Mouse (Mus musculus): Measurements from ENCODE around the gene Dkk3. TPM values are rescaled to one million over a fixed set of nuclear protein-coding genes. Genes with fewer than 3 reads are reported as not detected.

Dkk3 gene
- polyA plus RNA-seq, 1 experiment from 2014 or later = 45.5 TPM

DNA sequence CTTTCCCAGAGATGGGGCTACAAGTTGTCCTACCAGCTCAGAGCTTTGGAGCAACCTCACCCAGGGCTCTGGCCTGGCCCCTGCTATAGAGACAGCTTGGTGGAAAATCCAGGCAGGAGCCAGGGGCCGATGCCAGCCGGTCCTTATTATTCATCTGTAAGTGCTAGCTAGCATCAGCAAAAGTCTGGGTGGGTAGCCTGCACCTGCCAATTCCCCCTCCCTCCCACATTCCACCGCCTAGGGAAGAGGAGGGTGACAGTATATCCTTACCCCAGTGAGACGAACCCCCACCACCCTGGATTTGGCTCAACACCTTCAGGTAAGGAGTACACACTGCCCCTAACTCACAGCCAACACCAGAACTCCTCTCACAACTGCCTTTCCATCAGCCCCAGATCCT is 30.9 kb downstream of the Dkk3 start:
- 74% methylated on average over 4 of the region's 4 CpGs for WGBS
- H3K27ac ChIP-seq (ENCODE audit: low read length) = no peak overlapping the region

DNA sequence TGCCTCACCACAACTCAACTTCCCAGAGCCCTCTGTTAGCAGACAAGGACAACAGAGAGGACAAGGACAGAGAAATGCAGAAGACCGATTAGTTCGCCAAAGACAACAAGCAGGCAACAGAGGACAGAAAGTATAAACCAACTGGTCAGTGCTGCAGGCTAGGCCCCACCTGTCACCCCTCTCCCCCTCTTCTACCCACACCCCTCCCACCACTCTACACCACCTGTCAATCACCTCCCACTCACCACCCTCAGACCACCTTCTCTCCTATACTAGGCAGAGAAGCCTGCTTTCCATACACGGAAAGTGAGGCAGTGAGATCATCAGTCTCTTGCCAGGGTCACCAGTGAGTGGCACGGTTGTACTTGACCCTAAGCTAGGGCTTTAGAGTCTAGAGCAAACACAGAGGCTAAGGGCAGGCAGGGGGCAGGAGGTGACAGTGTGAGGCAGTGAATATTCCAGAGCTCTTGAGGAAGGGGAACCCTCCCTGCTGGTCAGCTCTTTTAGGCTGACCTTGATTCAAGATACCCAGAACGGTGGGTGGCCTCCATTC is 31.7 kb downstream of the Dkk3 start:
- H3K27me3 ChIP-seq (ENCODE audit: control insufficient read depth, insufficient read depth, low read depth, low read length) = no peaks in the 10 kb centered on the region
- H3K4me2 ChIP-seq (ENCODE audit: low read depth, low read length) = no peak overlapping the region
- no peak for ATAC-seq (ENCODE audit: low read depth)
- no peak overlapping the region for H3K4me3 ChIP-seq (ENCODE audit: low read length)
- H3K27ac ChIP-seq (ENCODE audit: low read length) = no peak overlapping the region
- H3K4me1 ChIP-seq (replicated peaks; ENCODE audit: control insufficient read depth, insufficient read depth, low read length) = no peaks in the 10 kb centered on the region
- 42% methylated on average over 5 of the region's 5 CpGs for WGBS
- no peak overlapping the region for H3K9ac ChIP-seq (ENCODE audit: low read length)
- H3K9me3 ChIP-seq (ENCODE audit: control insufficient read depth, low read length) = no peaks in the 10 kb centered on the region
- H3K36me3 ChIP-seq (ENCODE audit: control insufficient read depth, insufficient read depth, low read length) = no peaks in the 10 kb centered on the region

More for the DNA sequence above, 30.9 kb downstream of the Dkk3 start:
- H3K27me3 ChIP-seq (ENCODE audit: control insufficient read depth, insufficient read depth, low read depth, low read length) = no peaks in the 10 kb centered on the region
- H3K36me3 ChIP-seq (ENCODE audit: control insufficient read depth, insufficient read depth, low read length) = no peaks in the 10 kb centered on the region
- H3K9ac ChIP-seq (ENCODE audit: low read length) = no peak overlapping the region
- H3K4me1 ChIP-seq (replicated peaks; ENCODE audit: control insufficient read depth, insufficient read depth, low read length) = no peaks in the 10 kb centered on the region
- no peak for ATAC-seq (ENCODE audit: low read depth)
- H3K4me2 ChIP-seq (ENCODE audit: low read depth, low read length) = no peak overlapping the region
- no peak overlapping the region for H3K4me3 ChIP-seq (ENCODE audit: low read length)
- H3K9me3 ChIP-seq (ENCODE audit: control insufficient read depth, low read length) = no peaks in the 10 kb centered on the region

DNA sequence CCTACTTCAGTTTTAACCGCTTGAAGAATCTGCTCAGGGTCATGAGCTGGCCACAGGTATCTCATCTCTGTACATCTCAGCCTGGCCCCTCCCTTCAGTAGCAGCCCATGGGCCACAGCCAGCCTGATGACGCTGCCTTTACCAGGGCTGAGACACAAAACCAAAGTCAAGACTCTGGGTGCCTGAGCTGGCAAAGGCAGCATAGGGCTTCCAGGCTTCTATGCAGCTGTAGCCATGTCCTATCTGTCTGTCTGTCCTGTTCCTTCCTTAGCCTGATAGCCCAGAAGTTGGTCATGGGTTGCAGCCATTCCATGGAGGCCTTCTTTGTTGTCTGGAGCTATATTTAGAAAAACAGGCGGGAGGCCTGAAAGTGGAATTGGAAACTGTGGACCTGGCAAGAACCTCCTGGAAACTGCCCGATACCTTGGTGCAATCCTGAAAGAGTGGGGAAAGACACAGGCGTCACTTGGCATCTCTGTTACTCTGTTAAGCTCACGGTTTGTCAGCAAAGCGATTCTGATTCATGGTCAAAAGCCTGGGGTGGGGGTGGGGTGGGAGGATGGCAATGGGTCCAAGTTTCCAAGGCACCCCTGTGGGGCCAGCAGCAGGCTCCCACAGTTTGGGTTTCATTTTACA is 33.1 kb downstream of the Dkk3 start:
- no peak overlapping the region for H3K27ac ChIP-seq (ENCODE audit: low read length)
- H3K4me3 ChIP-seq (ENCODE audit: low read length) = no peak overlapping the region
- 79% methylated on average over 7 of the region's 7 CpGs for WGBS
- H3K27me3 ChIP-seq (ENCODE audit: control insufficient read depth, insufficient read depth, low read depth, low read length) = no peaks in the 10 kb centered on the region
- H3K9me3 ChIP-seq (ENCODE audit: control insufficient read depth, low read length) = no peaks in the 10 kb centered on the region
- H3K4me2 ChIP-seq (ENCODE audit: low read depth, low read length) = no peak overlapping the region
- H3K4me1 ChIP-seq (replicated peaks; ENCODE audit: control insufficient read depth, insufficient read depth, low read length) = peaks cover 4% of the 10 kb centered on the region; the same call in 1 of the 2 replicates
- H3K36me3 ChIP-seq (ENCODE audit: control insufficient read depth, insufficient read depth, low read length) = no peaks in the 10 kb centered on the region
- H3K9ac ChIP-seq (ENCODE audit: low read length) = no peak overlapping the region
- ATAC-seq (ENCODE audit: low read depth) = no peak

DNA sequence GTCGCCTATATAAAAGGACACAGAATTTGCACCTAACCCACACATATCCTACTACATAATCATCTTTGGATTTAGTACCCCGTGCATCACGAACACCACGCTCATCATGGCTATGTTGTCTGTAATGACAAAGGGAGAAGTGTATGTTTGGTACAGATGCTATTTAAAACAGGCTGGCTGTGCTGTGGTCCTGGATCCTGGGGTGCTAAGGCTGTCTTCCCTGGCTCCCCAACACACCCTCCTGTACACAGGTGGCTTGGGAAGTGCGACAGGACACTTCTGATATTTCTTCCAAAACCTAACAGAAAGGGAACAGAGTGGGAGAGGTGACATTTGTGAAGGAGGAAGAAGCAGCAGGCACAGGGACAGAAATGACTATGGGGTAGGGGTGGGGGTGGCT is 35.2 kb downstream of the Dkk3 start:
- no peak for ATAC-seq (ENCODE audit: low read depth)

DNA sequence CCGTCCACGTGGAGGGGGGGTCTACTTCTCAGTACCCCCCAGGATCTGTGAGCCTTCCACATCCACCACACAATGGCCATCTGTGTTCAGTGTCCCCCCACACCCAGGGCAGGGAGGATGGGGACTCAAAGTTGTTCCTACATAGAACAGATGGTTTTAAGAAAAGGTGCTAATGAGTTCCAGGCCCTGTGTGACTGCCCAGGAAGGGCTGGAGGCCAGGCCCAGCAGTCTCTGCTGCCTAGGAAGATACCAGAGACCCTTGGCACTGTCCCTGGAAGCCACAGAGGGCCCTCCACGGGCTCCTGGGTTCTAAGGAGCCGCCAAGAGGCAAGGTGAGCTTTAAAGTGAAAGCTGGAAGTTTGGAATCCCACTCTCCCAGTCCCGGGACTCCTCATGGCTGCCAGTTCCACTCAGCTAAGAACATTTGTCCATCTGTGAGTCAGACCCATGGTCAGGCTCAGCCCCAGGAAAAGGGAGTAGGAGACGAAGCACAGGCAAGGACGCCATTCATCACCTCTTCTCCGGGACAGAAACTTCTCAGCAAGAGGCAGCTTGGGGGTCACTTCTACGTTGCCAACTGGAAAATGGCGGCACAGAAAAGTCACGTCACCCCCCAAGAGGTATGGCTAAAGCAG is 36.9 kb downstream of the Dkk3 start:
- H3K9ac ChIP-seq (ENCODE audit: low read length) = no peak overlapping the region
- H3K9me3 ChIP-seq (ENCODE audit: control insufficient read depth, low read length) = no peaks in the 10 kb centered on the region
- WGBS = 75% methylated on average over 11 of the region's 11 CpGs
- no peaks in the 10 kb centered on the region for H3K27me3 ChIP-seq (ENCODE audit: control insufficient read depth, insufficient read depth, low read depth, low read length)
- H3K36me3 ChIP-seq (ENCODE audit: control insufficient read depth, insufficient read depth, low read length) = no peaks in the 10 kb centered on the region
- no peak for ATAC-seq (ENCODE audit: low read depth)
- H3K4me3 ChIP-seq (ENCODE audit: low read length) = no peak overlapping the region
- no peak overlapping the region for H3K4me2 ChIP-seq (ENCODE audit: low read depth, low read length)
- peaks cover 4% of the 10 kb centered on the region; the same call in 1 of the 2 replicates for H3K4me1 ChIP-seq (replicated peaks; ENCODE audit: control insufficient read depth, insufficient read depth, low read length)
- H3K27ac ChIP-seq (ENCODE audit: low read length) = no peak overlapping the region

More for the DNA sequence above, 35.2 kb downstream of the Dkk3 start:
- H3K27me3 ChIP-seq (ENCODE audit: control insufficient read depth, insufficient read depth, low read depth, low read length) = no peaks in the 10 kb centered on the region
- no peak overlapping the region for H3K4me2 ChIP-seq (ENCODE audit: low read depth, low read length)
- peaks cover 4% of the 10 kb centered on the region; the same call in 1 of the 2 replicates for H3K4me1 ChIP-seq (replicated peaks; ENCODE audit: control insufficient read depth, insufficient read depth, low read length)
- H3K36me3 ChIP-seq (ENCODE audit: control insufficient read depth, insufficient read depth, low read length) = no peaks in the 10 kb centered on the region
- no peaks in the 10 kb centered on the region for H3K9me3 ChIP-seq (ENCODE audit: control insufficient read depth, low read length)
- no peak overlapping the region for H3K27ac ChIP-seq (ENCODE audit: low read length)
- no peak overlapping the region for H3K4me3 ChIP-seq (ENCODE audit: low read length)
- 82% methylated on average over 5 of the region's 5 CpGs for WGBS
- no peak overlapping the region for H3K9ac ChIP-seq (ENCODE audit: low read length)

DNA sequence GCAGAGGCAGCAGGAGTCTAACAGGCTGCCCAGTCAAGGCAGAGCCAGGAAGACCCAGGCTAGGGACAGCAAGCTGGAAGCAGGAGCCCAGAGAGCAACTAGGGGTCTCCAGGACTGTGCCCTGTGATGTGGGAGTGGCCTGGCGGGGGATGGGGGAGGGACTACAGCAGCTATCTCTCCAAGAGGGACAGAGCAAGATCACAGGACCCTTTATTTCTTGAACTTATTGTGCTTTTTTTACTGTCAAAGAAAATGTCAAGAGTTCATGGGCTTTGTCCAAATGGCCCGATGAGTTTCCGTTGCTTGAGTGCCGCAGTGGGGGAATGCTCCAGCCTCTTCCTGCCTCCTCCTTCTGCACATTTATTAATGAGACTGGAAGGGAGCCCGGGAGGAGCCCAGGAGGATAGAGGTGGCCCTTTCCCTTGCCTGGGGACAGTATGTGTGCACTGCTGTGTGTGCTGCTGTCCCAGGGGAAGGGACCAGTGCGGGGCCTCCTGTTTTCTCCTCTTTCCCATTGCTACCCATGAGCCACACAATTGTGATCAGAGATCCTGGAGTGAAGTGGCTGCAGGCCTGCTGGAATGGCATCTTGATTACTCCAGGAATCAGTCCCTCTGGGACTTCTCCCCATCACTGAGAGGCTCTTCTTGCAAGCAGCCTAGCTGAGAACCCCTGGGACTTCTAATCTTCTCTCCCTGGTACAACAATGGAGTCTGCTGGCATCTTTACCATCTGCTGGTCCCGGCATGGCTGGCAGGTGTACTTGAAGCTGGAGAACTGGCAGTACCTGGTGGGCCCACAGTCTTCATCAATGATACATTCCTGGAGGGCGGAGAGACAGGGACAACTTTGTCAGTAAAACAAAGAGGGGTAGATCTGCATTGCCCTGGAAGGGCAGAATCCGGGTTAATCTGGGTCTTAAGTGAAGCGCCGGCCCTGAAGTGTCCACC is 37.7 kb downstream of the Dkk3 start:
- Histone ChIP-seq H3K9me3 (ENCODE audit: control insufficient read depth, low read length) (no peaks in the 10 kb centered on the region), H3K27me3 (ENCODE audit: control insufficient read depth, insufficient read depth, low read depth, low read length) (no peaks in the 10 kb centered on the region), H3K4me1 (replicated peaks; ENCODE audit: control insufficient read depth, insufficient read depth, low read length) (peaks cover 4% of the 10 kb centered on the region; the same call in 1 of the 2 replicates), H3K27ac (ENCODE audit: low read length) (no peak overlapping the region), H3K4me3 (ENCODE audit: low read length) (no peak overlapping the region), H3K36me3 (ENCODE audit: control insufficient read depth, insufficient read depth, low read length) (no peaks in the 10 kb centered on the region), H3K9ac (ENCODE audit: low read length) (no peak overlapping the region), H3K4me2 (ENCODE audit: low read depth, low read length) (no peak overlapping the region)
- ATAC-seq (ENCODE audit: low read depth) = peak; percentile 54; the same call in 1 of the 2 replicates
- WGBS = 63% methylated on average over 11 of the region's 11 CpGs

DNA sequence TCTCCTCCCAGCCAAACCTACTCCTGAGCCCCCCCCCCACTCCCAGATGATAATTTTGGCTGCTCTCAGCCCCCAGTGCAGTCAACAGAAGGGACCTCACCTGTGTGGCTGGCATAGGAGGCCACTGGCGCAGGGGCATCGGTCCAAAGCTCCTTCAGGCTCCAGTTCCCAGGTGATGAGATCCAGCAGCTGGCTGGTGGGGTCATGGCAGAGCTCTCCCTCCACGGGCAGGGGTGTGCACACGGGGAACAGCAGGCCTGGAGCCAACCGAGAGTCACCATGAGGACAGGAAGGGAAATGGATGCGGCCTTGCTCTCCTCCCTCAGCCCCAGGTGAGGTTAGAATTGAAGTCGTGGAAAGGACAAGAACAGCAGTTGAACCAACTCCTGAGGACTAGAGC is 39.6 kb downstream of the Dkk3 start:
- Histone ChIP-seq H3K27me3 (ENCODE audit: control insufficient read depth, insufficient read depth, low read depth, low read length) (no peaks in the 10 kb centered on the region), H3K4me3 (ENCODE audit: low read length) (no peak overlapping the region), H3K9me3 (ENCODE audit: control insufficient read depth, low read length) (no peaks in the 10 kb centered on the region), H3K36me3 (ENCODE audit: control insufficient read depth, insufficient read depth, low read length) (no peaks in the 10 kb centered on the region), H3K4me1 (replicated peaks; ENCODE audit: control insufficient read depth, insufficient read depth, low read length) (peaks cover 4% of the 10 kb centered on the region; the same call in 1 of the 2 replicates), H3K9ac (ENCODE audit: low read length) (no peak overlapping the region), H3K27ac (ENCODE audit: low read length) (no peak overlapping the region), H3K4me2 (ENCODE audit: low read depth, low read length) (no peak overlapping the region)
- WGBS = 76% methylated on average over 7 of the region's 7 CpGs
- no peak for ATAC-seq (ENCODE audit: low read depth)

DNA sequence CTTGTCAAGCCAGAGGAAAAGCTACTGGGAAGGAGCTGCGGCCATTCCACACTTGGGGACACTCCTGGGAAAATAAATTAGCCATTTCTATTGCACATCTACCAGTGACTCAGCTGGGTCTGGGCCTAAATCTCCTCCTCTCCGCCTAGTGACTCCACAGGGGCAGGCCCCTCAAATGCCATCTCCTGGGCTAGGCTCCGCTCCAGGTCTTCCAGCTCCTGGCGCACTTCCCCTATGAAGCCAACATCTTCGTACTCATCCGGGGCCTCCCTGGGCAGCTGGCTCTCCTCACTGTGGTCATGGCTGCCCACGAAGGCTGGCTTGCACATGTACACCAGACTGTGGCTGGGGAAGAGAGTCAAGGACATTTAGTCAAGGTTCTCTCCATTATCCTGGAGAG is 40.8 kb downstream of the Dkk3 start:
- WGBS = 82% methylated on average over 7 of the region's 7 CpGs
- no peaks in the 10 kb centered on the region for H3K36me3 ChIP-seq (ENCODE audit: control insufficient read depth, insufficient read depth, low read length)
- no peak overlapping the region for H3K27ac ChIP-seq (ENCODE audit: low read length)

DNA sequence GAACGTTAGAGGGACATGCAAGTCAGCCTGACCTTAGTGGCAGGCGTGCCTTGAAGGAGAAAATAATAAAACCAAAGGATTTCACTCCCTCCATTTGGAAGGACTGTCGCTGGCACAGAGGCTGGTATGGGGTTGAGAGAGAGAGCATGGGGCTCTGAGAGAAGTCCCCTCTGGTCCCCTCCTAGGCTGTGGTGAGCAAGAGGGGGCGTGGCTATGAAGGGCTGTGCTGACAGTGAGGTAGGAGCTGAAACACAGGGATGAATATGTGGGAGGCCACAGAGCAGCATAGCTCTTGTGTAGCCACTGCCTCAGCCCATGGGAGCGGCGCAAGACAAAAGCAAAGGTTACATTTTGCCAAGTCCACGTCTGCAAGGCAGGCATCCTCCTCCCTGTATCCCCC is 41.4 kb downstream of the Dkk3 start:
- H3K4me2 ChIP-seq (ENCODE audit: low read depth, low read length) = no peak overlapping the region
- H3K27me3 ChIP-seq (ENCODE audit: control insufficient read depth, insufficient read depth, low read depth, low read length) = no peaks in the 10 kb centered on the region
- no peak for ATAC-seq (ENCODE audit: low read depth)
- WGBS = 82% methylated on average over 7 of the region's 7 CpGs
- no peaks in the 10 kb centered on the region for H3K9me3 ChIP-seq (ENCODE audit: control insufficient read depth, low read length)
- H3K9ac ChIP-seq (ENCODE audit: low read length) = no peak overlapping the region
- H3K4me1 ChIP-seq (replicated peaks; ENCODE audit: control insufficient read depth, insufficient read depth, low read length) = peaks cover 4% of the 10 kb centered on the region; the same call in 1 of the 2 replicates
- no peaks in the 10 kb centered on the region; the same call in 1 of the 2 replicates for H3K36me3 ChIP-seq (ENCODE audit: control insufficient read depth, insufficient read depth, low read length)
- no peak overlapping the region for H3K4me3 ChIP-seq (ENCODE audit: low read length)
- no peak overlapping the region for H3K27ac ChIP-seq (ENCODE audit: low read length)

More for the DNA sequence above, 40.8 kb downstream of the Dkk3 start:
- H3K4me1 ChIP-seq (replicated peaks; ENCODE audit: control insufficient read depth, insufficient read depth, low read length) = peaks cover 4% of the 10 kb centered on the region; the same call in 1 of the 2 replicates
- ATAC-seq (ENCODE audit: low read depth) = no peak
- no peaks in the 10 kb centered on the region for H3K27me3 ChIP-seq (ENCODE audit: control insufficient read depth, insufficient read depth, low read depth, low read length)
- no peak overlapping the region for H3K9ac ChIP-seq (ENCODE audit: low read length)
- no peak overlapping the region for H3K4me3 ChIP-seq (ENCODE audit: low read length)
- no peaks in the 10 kb centered on the region for H3K9me3 ChIP-seq (ENCODE audit: control insufficient read depth, low read length)
- no peak overlapping the region for H3K4me2 ChIP-seq (ENCODE audit: low read depth, low read length)
